Mouse (Mus musculus) ES-E14 (cell line): ENCODE measurements around the gene Gsg1. TPM values are rescaled to one million over a fixed set of nuclear protein-coding genes. Genes with fewer than 3 reads are reported as not detected.

Experiments used
- DNase-seq: peaks from one replicate; pipeline ENCODE4 v3.0.0-alpha.2; 2013; ENCODE audit warnings: low read depth, low spot score
- H3K27ac ChIP-seq: 2 replicates; pipeline ENCODE4 v1.5.1; 2012; ENCODE audit warnings: low read depth, mild to moderate bottlenecking, low read length, moderate library complexity, mixed read lengths; ENCODE audit not compliant: poor library complexity, insufficient read depth, severe bottlenecking
- H3K36me3 ChIP-seq: 2 replicates; pipeline ENCODE4 v1.6.1; 2012; ENCODE audit warnings: mild to moderate bottlenecking, low read length, moderate library complexity, mixed read lengths; ENCODE audit not compliant: control insufficient read depth, poor library complexity, insufficient read depth, severe bottlenecking
- H3K4me1 ChIP-seq, 2 experiments: fragments of 150-350 bp in 1 of 2; sonication (generic) in 1 of 2; 2 replicates each; pipeline ENCODE4 v1.6.1; 2012; ENCODE audit warnings: low read length in 2 of 2, mild to moderate bottlenecking in 1 of 2, mixed read lengths in 1 of 2; ENCODE audit not compliant: control insufficient read depth in 2 of 2, insufficient read depth in 2 of 2, poor library complexity in 1 of 2
- H3K4me3 ChIP-seq, 2 experiments: fragments of 150-350 bp in 1 of 2; sonication (generic) in 1 of 2; 2 replicates each; pipeline ENCODE4 v1.5.1; 2012; ENCODE audit warnings: low read length in 2 of 2, low read depth in 1 of 2, mild to moderate bottlenecking in 1 of 2, mixed read lengths in 1 of 2; ENCODE audit not compliant: insufficient read depth in 1 of 2, poor library complexity in 1 of 2, severe bottlenecking in 1 of 2
- H3K9ac ChIP-seq: 2 replicates; pipeline ENCODE4 v1.6.1; 2012; ENCODE audit warnings: low read depth, mild to moderate bottlenecking, low read length, mixed read lengths; ENCODE audit not compliant: poor library complexity, insufficient read depth, severe bottlenecking
- H3K9me3 ChIP-seq: fragments of 150-350 bp; sonication (generic); 2 replicates; pipeline ENCODE4 v1.6.1; 2012; ENCODE audit warnings: low read depth, mild to moderate bottlenecking, low read length; ENCODE audit not compliant: control insufficient read depth, insufficient read depth
- CHD2 ChIP-seq: IDR thresholded peaks from 2 replicates; pipeline ENCODE4 v1.6.1; 2014; ENCODE audit warnings: mild to moderate bottlenecking, low read depth, low read length, inconsistent platforms
- HCFC1 ChIP-seq: IDR thresholded peaks from 2 replicates; pipeline ENCODE4 v1.6.1; 2012; ENCODE audit warnings: low read length, inconsistent platforms, borderline replicate concordance; ENCODE audit not compliant: insufficient read depth
- MAFK ChIP-seq: IDR thresholded peaks from 2 replicates; pipeline ENCODE4 v1.6.1; 2014; ENCODE audit warnings: mild to moderate bottlenecking, low read depth, low read length, inconsistent platforms; ENCODE audit not compliant: insufficient read depth
- ZC3H11A ChIP-seq: IDR thresholded peaks from 2 replicates; pipeline ENCODE4 v1.6.1; 2012; ENCODE audit warnings: low read depth, mild to moderate bottlenecking, inconsistent platforms, low read length, borderline replicate concordance
- ZNF384 ChIP-seq: IDR thresholded peaks from 2 replicates; pipeline ENCODE4 v1.6.1; 2012; ENCODE audit warnings: low read depth, low read length, inconsistent platforms
- in situ Hi-C, 2 experiments: fragments of 600-800 bp; cut with MboI; formaldehyde crosslinking; loops; one replicate each; pipeline ENCODE4 v1.15.1; 2025; ENCODE audit warnings: low sequenced_read_pairs in 2 of 2, inconsistent platforms in 1 of 2; ENCODE audit not compliant: unreplicated experiment in 2 of 2
- total RNA-seq: library from RNA; depleted of rRNA; stranded (reverse); fragments of 300-350 nt; gene quantifications from 2 replicates; pipeline ENCODE4 v1.2.3, GENCODE M21; 2012; rRNA removed

The Gsg1 gene
- total RNA-seq = 0.63 and 0.98 TPM in 2 replicates

DNA sequence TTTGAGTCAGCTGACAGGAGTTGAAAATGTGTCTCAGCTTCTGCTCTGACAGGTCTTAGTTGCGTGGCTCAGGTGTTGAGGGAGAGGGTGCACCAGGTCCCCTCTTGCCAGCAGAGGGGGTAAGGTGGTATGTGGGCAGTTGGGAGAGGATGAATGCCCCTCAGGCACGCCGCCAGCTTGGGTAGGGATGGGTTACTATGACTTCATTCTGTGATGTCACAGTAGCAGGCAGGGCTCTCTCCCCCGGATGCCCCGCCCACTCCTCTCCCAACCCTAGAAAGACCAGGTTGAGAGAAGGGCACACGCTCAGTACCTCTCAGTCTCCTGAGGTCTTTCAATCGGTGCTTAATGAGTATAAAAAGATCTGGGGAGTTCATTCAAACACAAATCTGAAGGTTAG lies at the start of gene Gsg1:
Gsg1 (minus strand) TSS at position 199 of the 400 bp plus-strand sequence.
- no peak for DNase-seq
- in situ Hi-C loops = no loop called here
- H3K36me3 ChIP-seq = no peaks in the 10 kb centered on the region
- TF ChIP-seq MAFK = no peak
- no peak for TF ChIP-seq ZC3H11A
- no peak for TF ChIP-seq CHD2
- TF ChIP-seq ZNF384 = no peak
- no peak for TF ChIP-seq HCFC1
- no peak within 1 kb of the TSS for H3K4me3 ChIP-seq
- peak within 1 kb of the TSS; percentile 61; the same call in 1 of the 2 replicates for H3K27ac ChIP-seq
- H3K9ac ChIP-seq = no peak within 1 kb of the TSS
- no peaks in the 10 kb centered on the region for H3K9me3 ChIP-seq
- peaks cover 5 to 14% of the 10 kb centered on the region in 2 experiments; a peak in 2 of 4 replicates for H3K4me1 ChIP-seq

DNA sequence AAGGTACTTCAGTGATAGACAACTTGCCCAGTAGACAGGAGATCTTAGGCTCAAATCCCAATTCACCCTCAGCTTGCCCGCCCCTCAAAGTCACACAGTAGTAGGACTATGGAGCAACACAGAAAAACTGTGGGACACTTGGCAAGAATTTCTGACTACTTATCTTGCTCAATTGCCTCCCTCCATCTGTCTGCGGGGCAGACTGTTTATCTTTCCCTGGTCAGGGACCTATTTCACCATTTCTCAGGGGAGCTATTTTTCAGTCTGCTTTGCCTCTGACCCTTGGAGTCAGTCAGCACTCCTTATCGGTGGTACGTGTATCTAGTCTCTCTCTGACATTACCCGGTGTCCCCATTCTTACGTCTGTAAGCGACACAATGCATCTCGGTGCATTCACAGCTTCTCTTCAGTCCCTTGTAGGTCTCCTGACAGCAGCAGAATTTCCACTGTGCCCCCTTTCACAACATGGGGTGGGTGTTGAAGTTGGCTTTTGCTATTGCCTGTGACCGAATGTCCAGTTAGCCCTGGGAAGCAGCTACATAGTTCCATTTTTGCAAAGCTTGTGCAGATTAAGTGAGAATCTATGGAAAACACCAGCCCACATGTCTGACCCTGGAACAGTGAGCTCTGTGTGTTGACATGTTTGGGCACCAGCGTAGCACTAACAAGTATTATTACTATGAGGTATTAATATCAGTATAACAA lies 48.4 kb upstream of the Gsg1 start:
- H3K4me1 ChIP-seq = no peaks in the 10 kb centered on the region
- H3K27ac ChIP-seq = no peak overlapping the region
- in situ Hi-C loops = no loop called here
- no peak for TF ChIP-seq CHD2
- TF ChIP-seq ZC3H11A = no peak
- TF ChIP-seq HCFC1 = no peak
- no peak for TF ChIP-seq MAFK
- TF ChIP-seq ZNF384 = no peak
- H3K36me3 ChIP-seq = no peaks in the 10 kb centered on the region
- H3K9ac ChIP-seq = no peak overlapping the region
- no peaks in the 10 kb centered on the region for H3K9me3 ChIP-seq
- H3K4me3 ChIP-seq = no peak overlapping the region
- DNase-seq = no peak

DNA sequence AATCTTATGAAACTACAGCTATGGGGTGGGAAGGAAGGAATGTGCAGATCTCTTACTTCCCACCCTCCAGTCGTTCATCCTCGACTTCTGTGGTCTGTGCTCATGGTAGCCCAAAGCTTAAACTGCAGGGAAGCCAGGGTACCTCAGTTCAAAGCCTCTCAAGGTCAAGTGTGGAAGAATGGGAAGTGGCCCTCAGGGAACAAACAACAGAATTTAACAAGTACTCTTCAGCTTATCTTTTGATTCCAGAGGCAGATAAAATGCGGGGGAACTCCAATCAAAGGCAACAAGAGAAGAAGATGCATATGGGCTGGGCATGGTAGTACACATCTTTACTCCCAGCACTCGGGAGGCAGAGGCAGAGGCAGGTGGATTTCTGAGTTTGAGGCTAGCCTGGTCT lies 46.3 kb upstream of the Gsg1 start:
- H3K36me3 ChIP-seq = no peaks in the 10 kb centered on the region
- H3K4me3 ChIP-seq = no peak overlapping the region
- no peak overlapping the region for H3K9ac ChIP-seq
- no peak for TF ChIP-seq MAFK
- no peak for TF ChIP-seq HCFC1
- no peaks in the 10 kb centered on the region for H3K4me1 ChIP-seq
- H3K9me3 ChIP-seq = no peaks in the 10 kb centered on the region
- no peak overlapping the region for H3K27ac ChIP-seq
- DNase-seq = no peak
- in situ Hi-C loops = no loop called here

DNA sequence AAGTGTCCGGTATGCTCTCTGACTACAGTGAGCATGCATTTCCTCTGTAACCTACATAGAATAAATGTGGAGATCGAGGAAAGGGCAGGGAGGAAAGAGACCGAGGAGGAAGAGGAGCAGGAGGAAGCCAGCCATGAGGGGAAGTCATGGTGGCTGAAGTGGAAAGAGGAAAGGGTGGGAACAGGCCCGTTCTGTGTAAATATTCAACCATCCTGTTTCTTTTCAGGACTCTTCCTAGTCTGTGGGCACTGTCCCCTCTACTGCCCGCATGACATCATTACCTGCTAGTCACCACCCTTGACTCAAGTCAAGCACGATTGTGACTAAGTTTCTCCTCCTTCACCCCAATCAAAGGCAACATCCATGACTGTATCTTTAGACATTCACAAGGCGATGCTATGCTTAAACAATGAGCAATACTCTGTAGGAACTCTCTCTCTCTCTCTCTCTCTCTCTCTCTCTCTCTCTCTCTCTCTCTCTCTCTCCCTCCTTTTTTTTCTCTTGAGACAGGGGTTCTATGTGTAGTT lies 44.9 kb upstream of the Gsg1 start:
- Histone ChIP-seq H3K9me3 (no peaks in the 10 kb centered on the region), H3K4me3 (no peak overlapping the region), H3K9ac (no peak overlapping the region), H3K4me1 (no peaks in the 10 kb centered on the region), H3K36me3 (no peaks in the 10 kb centered on the region), H3K27ac (no peak overlapping the region)
- in situ Hi-C loops = no loop called here
- DNase-seq = no peak
- TF ChIP-seq CHD2 = no peak
- no peak for TF ChIP-seq HCFC1
- TF ChIP-seq ZC3H11A = no peak
- TF ChIP-seq ZNF384 = no peak
- no peak for TF ChIP-seq MAFK

DNA sequence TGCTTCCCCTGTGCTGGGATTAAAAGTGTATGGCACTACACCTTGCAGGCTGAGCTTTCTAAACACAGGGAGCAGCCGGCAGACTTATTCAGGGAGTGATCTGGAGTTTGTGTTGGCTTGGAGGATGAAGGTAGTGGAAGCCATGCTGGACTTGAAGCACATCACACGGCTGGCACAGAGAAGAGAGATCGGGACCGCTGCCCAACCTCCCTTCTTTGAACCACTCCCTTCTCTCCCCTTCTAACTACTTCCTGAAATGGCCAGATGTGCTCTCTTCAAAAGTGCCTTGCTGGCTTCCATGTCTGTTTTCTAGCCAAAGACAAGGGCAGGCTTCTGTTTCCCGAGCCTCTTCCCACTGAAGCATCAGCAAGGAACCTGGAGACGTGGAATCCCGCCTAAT lies 43.4 kb upstream of the Gsg1 start:
- Histone ChIP-seq H3K27ac (no peak overlapping the region), H3K36me3 (no peaks in the 10 kb centered on the region), H3K4me1 (no peaks in the 10 kb centered on the region), H3K9ac (no peak overlapping the region), H3K4me3 (no peak overlapping the region), H3K9me3 (no peaks in the 10 kb centered on the region; the same call in 1 of the 2 replicates)
- in situ Hi-C loops = no loop called here
- TF ChIP-seq ZC3H11A (no peak), ZNF384 (no peak), MAFK (no peak), HCFC1 (no peak), CHD2 (no peak)
- no peak for DNase-seq
